Mouse (Mus musculus): ENCODE measurements at regions not wholly inside any gene's neighbourhood (a gene's known extent, or its start where the extent isn't known, plus 50 kb on each side); places are given as distances from the start of the nearest gene placed in this dataset.
"Not testable (repeated sequence)": the region's sequence is repeated elsewhere in the genome, so short reads cannot be mapped to it uniquely, and the experiment has no call there.

DNA sequence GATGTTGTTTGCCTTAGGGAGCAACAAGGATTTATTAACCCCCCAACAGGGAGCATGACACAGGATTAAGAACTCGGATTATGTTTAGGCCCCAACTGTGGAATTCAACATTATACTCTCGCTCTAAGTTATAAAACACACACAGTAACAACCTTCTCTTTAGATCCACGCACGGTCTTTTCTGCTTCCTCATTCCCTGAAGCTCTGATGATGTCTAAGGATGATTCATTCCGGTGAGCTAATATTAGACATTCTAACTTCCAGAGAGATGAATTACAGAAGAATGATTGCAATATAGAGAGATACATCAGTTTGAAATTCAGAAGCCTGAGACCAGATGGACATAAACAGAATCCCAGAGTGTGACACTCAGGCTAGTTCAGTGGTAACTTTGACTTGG lies 245.0 kb downstream of the Enc1 start:
- ATAC-seq (ENCODE audit: insufficient number of reproducible peaks, insufficient read depth, low FRiP score, low TSS enrichment, low read depth) = no peak
- Histone ChIP-seq H3K9ac (replicated peaks) (no peak overlapping the region), H3K4me2 (no peak overlapping the region), H3K27me3 (peaks cover 11% of the 10 kb centered on the region; the same call in 1 of the 2 replicates), H3K27ac (no peak overlapping the region), H3K4me3 (replicated peaks) (no peak overlapping the region), H3K9me3 (no peaks in the 10 kb centered on the region), H3K4me1 (replicated peaks) (peaks cover 57% of the 10 kb centered on the region), H3K36me3 (no peaks in the 10 kb centered on the region)
- WGBS = 76% methylated on average over 5 of the region's 5 CpGs

DNA sequence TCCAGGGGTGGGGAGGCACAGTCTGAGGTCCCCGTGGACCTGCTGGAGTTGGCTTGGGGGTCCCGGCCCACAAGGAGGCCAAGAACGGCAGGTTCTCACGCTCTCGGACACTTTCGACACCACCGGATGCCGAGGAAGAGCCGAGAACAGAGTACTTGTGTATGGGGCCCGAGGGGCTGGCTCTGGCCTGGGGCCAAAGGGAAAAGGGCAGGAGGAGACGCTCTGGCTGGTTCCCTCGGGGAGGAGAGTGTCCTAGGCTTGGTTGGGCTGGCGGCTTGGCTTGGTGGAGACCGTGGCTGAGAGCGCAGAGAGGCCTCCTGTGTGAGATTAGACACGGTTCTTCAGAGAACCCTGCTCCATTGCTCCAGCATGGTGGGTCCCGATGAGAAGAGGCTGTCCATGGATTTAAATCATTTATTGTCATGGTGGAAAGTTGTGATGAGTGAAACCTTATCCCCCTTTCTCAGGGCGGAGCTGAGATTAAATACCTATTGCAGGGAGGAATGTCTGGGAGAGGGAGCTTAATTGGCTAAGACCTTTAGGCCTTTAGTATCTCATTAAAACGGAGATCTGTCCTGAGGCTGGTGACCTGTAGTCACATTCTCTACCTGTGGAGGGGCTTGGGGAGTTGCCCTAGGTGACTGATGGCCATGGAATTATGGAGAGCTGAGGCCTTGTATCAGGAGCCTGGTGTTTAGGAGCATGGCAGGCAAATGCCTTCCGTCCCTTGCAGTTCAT lies 244.1 kb downstream of the Enc1 start:
- H3K36me3 ChIP-seq = no peaks in the 10 kb centered on the region
- peaks cover 48% of the 10 kb centered on the region for H3K4me1 ChIP-seq (replicated peaks)
- no peaks in the 10 kb centered on the region for H3K9me3 ChIP-seq
- no peak overlapping the region for H3K4me3 ChIP-seq (replicated peaks)
- H3K4me2 ChIP-seq = no peak overlapping the region
- 85% methylated on average over 20 of the region's 20 CpGs for WGBS
- no peak for ATAC-seq (ENCODE audit: insufficient number of reproducible peaks, insufficient read depth, low FRiP score, low TSS enrichment, low read depth)
- H3K9ac ChIP-seq (replicated peaks) = no peak overlapping the region
- peaks cover 11% of the 10 kb centered on the region; the same call in 1 of the 2 replicates for H3K27me3 ChIP-seq
- H3K27ac ChIP-seq = no peak overlapping the region

DNA sequence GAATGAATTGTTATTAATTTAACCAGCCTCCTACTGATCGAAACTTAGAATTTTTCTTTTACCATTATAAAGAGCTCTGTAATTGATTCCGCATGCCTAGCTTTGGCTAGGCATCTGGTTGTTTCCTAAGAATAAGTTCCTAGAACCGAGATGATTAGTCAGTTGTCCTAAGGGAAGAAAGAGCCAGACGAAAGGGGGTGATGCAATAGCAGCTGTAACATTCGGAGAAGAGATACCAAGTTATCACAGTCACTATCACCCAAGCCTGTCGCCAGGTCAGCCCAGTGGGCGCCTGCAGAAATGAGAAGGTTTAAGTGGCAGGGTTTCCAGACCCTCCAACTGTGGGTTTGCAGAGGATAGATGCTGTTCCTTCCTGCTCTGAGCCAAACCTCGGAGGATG lies 242.8 kb downstream of the Enc1 start:
- Histone ChIP-seq H3K9me3 (no peaks in the 10 kb centered on the region), H3K4me1 (replicated peaks) (peaks cover 35% of the 10 kb centered on the region), H3K9ac (replicated peaks) (no peak overlapping the region), H3K36me3 (no peaks in the 10 kb centered on the region), H3K27ac (peak overlapping the region; percentile 41; the same call in 1 of the 2 replicates), H3K4me2 (no peak overlapping the region), H3K27me3 (0 out of 2 replicates have a peak, but pooled peaks cover 5% of the 10 kb centered on the region), H3K4me3 (replicated peaks) (no peak overlapping the region)
- ATAC-seq (ENCODE audit: insufficient number of reproducible peaks, insufficient read depth, low FRiP score, low TSS enrichment, low read depth) = no peak
- WGBS = 64% methylated on average over 8 of the region's 8 CpGs

GRCm38 (mm10) chr13:97482439-97482946 lies 241.6 kb downstream of the Enc1 start:
- 96% methylated on average over 3 of the region's 3 CpGs for WGBS
- no peak overlapping the region for H3K27ac ChIP-seq
- no peak overlapping the region for H3K4me3 ChIP-seq (replicated peaks)
- no peaks in the 10 kb centered on the region for H3K36me3 ChIP-seq
- H3K9ac ChIP-seq (replicated peaks) = no peak overlapping the region
- H3K4me2 ChIP-seq = no peak overlapping the region
- H3K9me3 ChIP-seq = no peaks in the 10 kb centered on the region
- no peak for ATAC-seq (ENCODE audit: insufficient number of reproducible peaks, insufficient read depth, low FRiP score, low TSS enrichment, low read depth)
- peaks cover 26% of the 10 kb centered on the region for H3K4me1 ChIP-seq (replicated peaks)
- H3K27me3 ChIP-seq = 0 out of 2 replicates have a peak, but pooled peaks cover 5% of the 10 kb centered on the region

DNA sequence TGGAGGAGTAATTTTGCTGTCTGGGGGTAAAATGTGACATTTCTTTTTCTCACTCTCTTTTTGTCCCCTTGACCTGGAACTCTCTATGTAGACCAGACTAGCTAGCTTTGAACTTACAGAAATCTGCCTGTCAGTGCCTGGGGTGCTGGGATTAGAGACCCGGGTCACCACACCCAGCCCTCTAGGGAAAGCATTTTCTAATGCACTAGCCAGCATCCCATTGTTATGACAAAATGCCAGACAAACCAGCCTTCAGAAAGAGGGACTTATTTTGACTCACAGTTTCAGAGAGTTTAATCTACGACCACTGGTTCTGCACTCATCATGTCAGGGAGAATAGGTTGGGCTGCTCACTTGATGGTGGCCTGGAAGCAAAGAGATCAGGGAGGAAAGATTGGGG lies 240.4 kb downstream of the Enc1 start:
- WGBS = 92% methylated on average over 2 of the region's 2 CpGs
- Histone ChIP-seq H3K4me1 (replicated peaks) (peaks cover 23% of the 10 kb centered on the region), H3K36me3 (no peaks in the 10 kb centered on the region), H3K4me2 (no peak overlapping the region), H3K9me3 (no peaks in the 10 kb centered on the region), H3K27me3 (0 out of 2 replicates have a peak, but pooled peaks cover 5% of the 10 kb centered on the region), H3K4me3 (replicated peaks) (no peak overlapping the region), H3K9ac (replicated peaks) (no peak overlapping the region), H3K27ac (no peak overlapping the region)
- no peak for ATAC-seq (ENCODE audit: insufficient number of reproducible peaks, insufficient read depth, low FRiP score, low TSS enrichment, low read depth)

GRCm38 (mm10) chr13:97479066-97479586 lies 238.2 kb downstream of the Enc1 start:
- 92% methylated on average over 10 of the region's 10 CpGs for WGBS

DNA sequence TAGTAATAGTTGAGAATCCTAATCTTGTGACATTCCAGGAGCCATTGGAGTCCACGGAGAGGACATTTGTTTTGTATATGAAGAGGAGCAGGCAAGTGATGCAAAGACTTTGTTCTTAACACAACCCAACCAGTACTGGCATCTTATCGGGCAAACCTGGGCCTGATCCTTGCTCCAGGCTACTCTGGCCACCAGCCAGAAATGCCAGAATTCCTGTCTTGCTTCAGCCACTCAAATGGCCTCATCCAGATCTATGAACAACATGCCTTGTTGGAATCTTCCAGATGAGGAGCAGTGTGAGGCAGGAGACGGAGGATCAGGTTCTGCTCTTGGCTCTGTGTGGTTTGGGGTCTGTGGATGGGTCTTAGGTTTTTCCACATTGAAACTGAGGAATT lies 233.1 kb downstream of the Enc1 start:
- Histone ChIP-seq H3K27me3 (no peaks in the 10 kb centered on the region), H3K4me2 (no peak overlapping the region), H3K4me3 (replicated peaks) (no peak overlapping the region), H3K27ac (no peak overlapping the region), H3K4me1 (replicated peaks) (peaks cover 9% of the 10 kb centered on the region), H3K9ac (replicated peaks) (no peak overlapping the region), H3K36me3 (no peaks in the 10 kb centered on the region), H3K9me3 (no peaks in the 10 kb centered on the region)
- 86% methylated on average over 3 of the region's 3 CpGs for WGBS
- ATAC-seq (ENCODE audit: insufficient number of reproducible peaks, insufficient read depth, low FRiP score, low TSS enrichment, low read depth) = no peak

More at GRCm38 (mm10) chr13:97479066-97479586, 238.2 kb downstream of the Enc1 start:
- Histone ChIP-seq H3K27ac (no peak overlapping the region), H3K4me3 (replicated peaks) (no peak overlapping the region), H3K27me3 (no peaks in the 10 kb centered on the region), H3K4me1 (replicated peaks) (peaks cover 15% of the 10 kb centered on the region), H3K9me3 (no peaks in the 10 kb centered on the region), H3K4me2 (no peak overlapping the region), H3K36me3 (no peaks in the 10 kb centered on the region), H3K9ac (replicated peaks) (no peak overlapping the region)
- no peak for ATAC-seq (ENCODE audit: insufficient number of reproducible peaks, insufficient read depth, low FRiP score, low TSS enrichment, low read depth)

- Histone ChIP-seq H3K27me3 (no peaks in the 10 kb centered on the region), H3K36me3 (no peaks in the 10 kb centered on the region), H3K9me3 (no peaks in the 10 kb centered on the region), H3K4me2 (no peak overlapping the region), H3K4me3 (replicated peaks) (no peak overlapping the region), H3K27ac (no peak overlapping the region), H3K4me1 (replicated peaks) (peaks cover 9% of the 10 kb centered on the region), H3K9ac (replicated peaks) (no peak overlapping the region)
- ATAC-seq (ENCODE audit: insufficient number of reproducible peaks, insufficient read depth, low FRiP score, low TSS enrichment, low read depth) = no peak
- 88% methylated on average over 7 of the region's 7 CpGs for WGBS
Measured at GRCm38 (mm10) chr13:97473256-97473970, 232.5 kb downstream of the Enc1 start.

GRCm38 (mm10) chr13:97469999-97470398 lies 229.1 kb downstream of the Enc1 start:
- Histone ChIP-seq H3K4me2 (no peak overlapping the region), H3K9me3 (no peaks in the 10 kb centered on the region), H3K9ac (replicated peaks) (no peak overlapping the region), H3K27ac (no peak overlapping the region), H3K4me1 (replicated peaks) (no peaks in the 10 kb centered on the region), H3K27me3 (no peaks in the 10 kb centered on the region), H3K36me3 (no peaks in the 10 kb centered on the region), H3K4me3 (replicated peaks) (no peak overlapping the region)
- no peak for ATAC-seq (ENCODE audit: insufficient number of reproducible peaks, insufficient read depth, low FRiP score, low TSS enrichment, low read depth)
- WGBS = 61% methylated on average over 10 of the region's 10 CpGs

- H3K27me3 ChIP-seq = no peaks in the 10 kb centered on the region
- no peak overlapping the region for H3K4me3 ChIP-seq (replicated peaks)
- no peak for ATAC-seq (ENCODE audit: insufficient number of reproducible peaks, insufficient read depth, low FRiP score, low TSS enrichment, low read depth)
- no peak overlapping the region for H3K4me2 ChIP-seq
- H3K27ac ChIP-seq = no peak overlapping the region
- H3K4me1 ChIP-seq (replicated peaks) = no peaks in the 10 kb centered on the region
- H3K9me3 ChIP-seq = no peaks in the 10 kb centered on the region
- no peaks in the 10 kb centered on the region for H3K36me3 ChIP-seq
- H3K9ac ChIP-seq (replicated peaks) = no peak overlapping the region
- WGBS = 80% methylated on average over 10 of the region's 10 CpGs
Measured at GRCm38 (mm10) chr13:97468874-97469593, 228.1 kb downstream of the Enc1 start.

DNA sequence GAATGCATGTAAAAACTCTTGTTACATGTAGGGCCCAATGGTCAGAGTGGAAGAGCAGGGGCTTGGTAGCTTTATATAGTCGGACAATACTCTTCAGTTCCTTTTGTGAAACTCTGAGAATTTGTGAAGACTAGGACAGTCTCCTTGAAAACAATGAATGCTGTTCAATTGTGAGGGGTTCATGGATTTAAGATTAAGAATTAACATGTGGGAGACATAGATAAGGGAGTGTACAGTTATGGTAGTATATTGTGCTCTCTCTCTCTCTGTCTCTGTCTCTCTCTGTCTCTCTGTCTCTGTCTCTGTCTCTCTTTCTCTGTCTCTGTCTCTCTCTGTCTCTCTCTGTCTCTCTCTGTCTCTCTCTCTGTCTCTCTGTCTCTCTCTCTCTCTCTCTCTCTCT lies 225.7 kb downstream of the Enc1 start:
- not testable (repeated sequence) for H3K27ac ChIP-seq; ATAC-seq (ENCODE audit: insufficient number of reproducible peaks, insufficient read depth, low FRiP score, low TSS enrichment, low read depth); H3K9ac ChIP-seq (replicated peaks); H3K9me3 ChIP-seq; H3K27me3 ChIP-seq; H3K4me1 ChIP-seq (replicated peaks); H3K4me3 ChIP-seq (replicated peaks); H3K36me3 ChIP-seq; H3K4me2 ChIP-seq
- WGBS = 89% methylated on average over 1 of the region's 1 CpGs

Data from limb, embryonic 12.5 days (tissue).